Mouse (Mus musculus) B cell, adult 2 months (primary cell): Measurements from ENCODE around the gene Phf20.

Experiments used
- DNase-seq, 2 experiments: peaks; one replicate each; pipeline ENCODE4 v3.0.0; 2022

The Phf20 gene

DNA sequence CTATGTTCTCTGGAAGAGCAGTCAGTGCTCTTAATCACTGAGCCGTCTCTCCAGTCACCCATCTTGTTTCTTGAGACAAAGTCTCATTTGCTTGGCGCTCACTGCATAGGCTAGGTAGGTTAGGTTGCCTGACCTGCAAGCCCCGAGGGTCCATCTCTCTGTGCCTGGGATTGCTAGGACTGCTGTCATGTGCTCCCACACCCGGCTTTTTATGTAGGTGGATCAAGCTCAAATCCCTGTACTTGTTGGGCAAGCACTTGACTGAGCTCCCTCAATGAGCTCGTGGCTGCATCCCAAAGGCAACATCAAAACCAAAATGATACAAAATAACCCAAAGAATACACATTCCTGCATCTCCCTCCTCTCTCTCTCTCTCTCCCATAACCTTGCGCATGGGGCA, 125.3 kb downstream of the Phf20 start:
- DNase-seq, result no peak

DNA sequence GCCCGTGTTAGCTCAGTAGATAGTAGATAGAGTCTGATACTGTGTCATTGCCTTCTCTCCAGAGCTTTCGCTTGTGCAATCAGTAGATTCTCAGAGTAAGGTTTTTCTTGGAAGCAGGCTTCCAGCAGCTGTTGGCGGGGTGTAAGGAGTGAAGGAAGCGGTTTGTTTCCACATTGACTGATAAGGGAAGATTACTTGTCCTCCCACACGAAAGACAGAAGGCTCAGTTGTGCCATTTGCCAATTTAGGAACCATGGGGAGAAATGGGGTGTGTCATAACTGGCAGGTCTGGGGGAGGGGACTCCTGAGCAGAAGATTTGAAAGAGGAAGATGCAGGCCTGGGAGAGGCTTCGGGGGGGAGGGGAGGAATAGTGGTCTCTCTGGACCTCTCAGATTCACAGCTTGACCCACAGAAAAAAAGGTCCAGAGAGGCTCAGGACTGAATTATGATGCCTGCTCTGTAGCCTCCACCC, 127.9 kb downstream of the Phf20 start:
- DNase-seq, result no peak

DNA sequence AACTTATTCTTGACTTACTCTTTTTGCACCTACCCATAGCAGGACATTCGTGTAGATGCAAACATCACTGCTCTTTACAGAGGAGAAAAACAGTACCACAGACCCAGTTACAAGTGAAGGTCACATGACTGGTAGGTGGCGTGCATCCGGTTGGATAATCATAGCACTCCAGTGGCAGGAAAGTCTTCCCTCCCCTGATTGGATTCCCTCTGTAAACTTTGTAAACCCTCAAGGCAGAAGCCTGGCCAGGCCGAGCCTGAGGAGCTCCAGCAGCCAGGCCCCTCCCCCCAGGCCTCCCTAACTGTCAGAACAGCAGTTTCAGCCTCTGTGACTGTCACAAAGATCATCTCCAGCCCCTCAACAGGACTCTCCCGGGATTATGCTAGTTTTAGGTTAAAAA, 128.4 kb downstream of the Phf20 start:
- no peak for DNase-seq

DNA sequence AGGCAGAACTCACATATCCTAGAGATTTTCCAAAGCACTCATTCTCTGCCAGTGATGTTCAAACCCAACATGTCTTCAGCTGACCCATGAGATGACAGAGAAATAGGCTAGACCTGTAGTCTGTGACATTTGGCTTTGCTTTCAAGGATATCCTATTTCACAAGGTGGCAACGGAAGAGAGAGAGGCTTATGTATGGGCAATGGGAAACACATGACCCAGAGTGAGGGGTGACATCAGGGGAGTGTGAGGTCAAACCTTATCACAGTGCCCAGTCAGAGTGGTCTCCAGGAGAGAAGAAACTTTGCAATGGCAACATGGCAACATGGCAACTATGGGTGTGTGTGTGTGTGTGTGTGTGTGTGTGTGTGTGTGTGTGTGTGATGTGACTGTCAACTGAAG, 134.4 kb downstream of the Phf20 start:
- DNase-seq, result no peak

DNA sequence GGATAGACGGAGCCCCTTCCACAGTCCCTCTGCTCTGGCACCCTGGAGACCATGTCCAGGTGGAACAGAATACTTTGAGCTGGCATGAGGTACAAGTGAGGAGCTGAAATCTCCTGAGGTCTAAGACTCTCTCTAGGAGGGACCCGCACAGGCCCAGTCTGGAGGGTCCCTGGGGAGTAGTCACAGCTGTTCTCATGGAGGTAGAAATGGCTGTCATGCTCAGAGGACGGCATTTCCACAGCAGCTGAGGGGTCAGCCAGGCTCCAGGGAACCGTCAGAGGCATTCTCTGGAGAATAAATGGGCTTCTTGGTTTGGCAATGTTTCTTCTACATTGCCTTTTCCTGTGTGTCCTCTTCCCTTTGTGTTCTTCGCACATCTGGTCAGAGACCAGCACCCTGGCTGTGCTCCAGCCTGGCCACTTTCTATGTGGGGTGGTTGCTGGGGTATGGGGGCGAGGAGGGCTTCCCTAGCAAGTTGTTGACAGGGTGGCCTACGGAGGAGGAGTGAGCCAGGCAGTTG, 135.2 kb downstream of the Phf20 start:
- DNase-seq, result no peak

DNA sequence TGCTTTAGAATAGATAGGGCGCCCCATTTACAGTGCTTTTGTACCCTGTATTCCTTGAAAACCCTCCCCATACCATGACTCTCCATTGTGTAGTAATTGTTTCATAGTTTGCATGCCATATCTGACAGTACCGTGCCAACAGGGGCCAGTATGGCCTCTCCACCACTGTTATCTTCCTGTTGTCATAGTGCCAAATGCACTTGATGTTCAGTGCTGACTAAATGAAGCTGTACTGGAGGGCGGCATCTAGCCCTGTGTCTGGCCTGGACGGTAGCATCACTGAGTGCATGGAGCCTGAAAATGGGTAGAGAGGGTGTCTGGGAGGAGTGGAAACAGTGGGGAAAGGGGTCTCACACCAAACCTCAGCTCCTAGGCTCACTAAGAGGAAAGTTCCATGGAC, 143.8 kb downstream of the Phf20 start:
- no peak for DNase-seq

DNA sequence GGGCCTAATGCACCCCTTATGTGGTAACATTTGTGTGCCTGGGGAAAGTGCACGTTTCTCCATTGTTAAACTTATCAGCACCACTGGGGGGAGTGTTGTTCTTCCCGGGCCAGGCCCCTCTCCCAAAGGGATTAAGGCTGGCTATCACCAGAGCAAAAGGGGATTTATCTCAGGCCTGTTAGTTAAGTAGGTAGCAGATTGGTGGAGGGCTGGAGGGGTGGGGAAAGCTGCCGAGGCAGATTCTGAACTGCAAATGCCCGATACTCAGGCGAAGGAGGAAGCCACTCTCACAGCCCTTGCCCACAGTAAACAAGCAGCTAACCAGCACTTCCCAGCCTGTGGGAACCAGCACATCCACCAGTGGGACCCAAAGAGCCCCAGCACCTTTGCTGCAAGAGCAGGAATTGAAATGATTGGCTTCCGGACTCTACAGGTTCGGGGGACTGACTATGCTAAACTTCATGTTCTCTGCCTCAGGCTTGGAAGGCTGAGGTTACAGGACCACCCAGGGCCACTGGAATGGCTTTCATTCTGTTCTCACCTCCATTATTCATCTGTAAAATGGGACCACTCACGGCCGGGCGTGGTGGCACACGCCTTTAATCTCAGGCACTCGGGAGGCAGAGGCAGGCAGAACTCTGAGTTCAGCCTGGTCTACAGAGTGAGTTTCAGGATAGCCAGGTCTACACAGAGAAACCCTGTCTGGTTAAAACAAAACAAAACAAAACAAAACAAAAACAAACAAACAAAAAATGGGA, 148.7 kb downstream of the Phf20 start:
- no peak for DNase-seq

DNA sequence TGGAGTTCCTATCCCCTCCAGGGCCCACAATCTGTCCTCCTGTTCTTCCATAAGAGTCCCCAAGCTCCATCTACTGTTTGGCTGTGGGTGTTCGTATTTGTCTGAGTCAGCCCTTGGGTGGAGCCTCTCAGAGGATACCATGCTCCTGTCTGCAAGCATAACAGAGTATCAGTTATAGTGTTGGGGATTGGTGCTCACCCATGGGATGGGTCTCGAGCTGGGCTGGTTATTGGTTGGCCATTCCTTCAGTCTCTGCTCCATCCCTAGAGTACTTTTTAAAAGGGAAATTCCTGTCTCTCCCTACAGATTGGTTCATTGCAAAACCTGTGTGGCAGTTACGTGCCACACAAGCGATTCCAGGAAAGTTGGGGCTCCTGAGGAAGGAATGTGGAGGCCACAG, 152.5 kb downstream of the Phf20 start:
- no peak for DNase-seq

DNA sequence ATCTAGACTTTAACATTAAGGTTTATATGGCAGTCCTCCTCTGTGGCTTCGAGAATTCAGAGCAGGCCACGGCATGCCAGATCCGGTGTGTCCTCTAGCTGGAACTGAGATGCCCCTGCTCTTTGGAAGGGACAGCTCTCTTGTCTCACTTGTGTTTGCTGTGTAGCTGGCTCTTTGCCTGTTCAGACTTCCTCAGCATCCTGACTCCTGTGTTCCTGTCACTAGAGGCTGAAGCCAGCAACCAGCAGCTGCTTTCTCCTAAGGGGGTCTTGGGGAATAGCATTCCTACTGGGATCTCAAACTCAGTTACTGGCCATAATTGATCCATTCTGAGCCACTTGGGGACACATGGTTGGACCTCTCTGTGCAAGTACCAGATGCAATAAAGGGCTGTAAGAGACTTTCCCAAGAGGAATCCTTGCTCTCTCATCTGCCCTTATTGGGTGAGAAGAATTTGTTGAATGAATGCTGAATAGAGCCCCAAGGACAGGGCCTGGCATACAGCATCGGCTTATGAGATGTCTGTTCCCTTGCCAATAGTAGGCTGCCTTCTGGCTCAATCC, 153.1 kb downstream of the Phf20 start:
- DNase-seq, result no peak

DNA sequence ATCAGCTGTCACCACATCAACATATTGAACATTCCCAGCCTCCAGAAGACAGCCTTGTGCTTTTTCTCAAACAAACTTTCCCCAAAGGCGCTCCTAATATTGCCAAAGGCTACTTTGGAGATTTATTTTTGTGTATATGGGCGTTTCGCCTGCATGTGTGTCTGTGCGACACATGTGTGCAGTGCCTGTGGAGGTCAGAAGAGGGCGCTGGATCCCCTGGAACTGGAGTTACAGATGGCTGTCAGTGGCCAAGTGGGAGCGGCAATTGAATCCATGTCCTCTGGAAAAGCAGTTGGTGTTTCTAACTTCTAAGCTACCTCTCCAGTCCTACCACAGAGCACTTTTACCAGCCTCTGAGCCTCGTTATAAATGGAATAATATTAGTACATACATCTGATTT, 155.0 kb downstream of the Phf20 start:
- peak in 1 of 2 experiments; percentile 15 for DNase-seq

DNA sequence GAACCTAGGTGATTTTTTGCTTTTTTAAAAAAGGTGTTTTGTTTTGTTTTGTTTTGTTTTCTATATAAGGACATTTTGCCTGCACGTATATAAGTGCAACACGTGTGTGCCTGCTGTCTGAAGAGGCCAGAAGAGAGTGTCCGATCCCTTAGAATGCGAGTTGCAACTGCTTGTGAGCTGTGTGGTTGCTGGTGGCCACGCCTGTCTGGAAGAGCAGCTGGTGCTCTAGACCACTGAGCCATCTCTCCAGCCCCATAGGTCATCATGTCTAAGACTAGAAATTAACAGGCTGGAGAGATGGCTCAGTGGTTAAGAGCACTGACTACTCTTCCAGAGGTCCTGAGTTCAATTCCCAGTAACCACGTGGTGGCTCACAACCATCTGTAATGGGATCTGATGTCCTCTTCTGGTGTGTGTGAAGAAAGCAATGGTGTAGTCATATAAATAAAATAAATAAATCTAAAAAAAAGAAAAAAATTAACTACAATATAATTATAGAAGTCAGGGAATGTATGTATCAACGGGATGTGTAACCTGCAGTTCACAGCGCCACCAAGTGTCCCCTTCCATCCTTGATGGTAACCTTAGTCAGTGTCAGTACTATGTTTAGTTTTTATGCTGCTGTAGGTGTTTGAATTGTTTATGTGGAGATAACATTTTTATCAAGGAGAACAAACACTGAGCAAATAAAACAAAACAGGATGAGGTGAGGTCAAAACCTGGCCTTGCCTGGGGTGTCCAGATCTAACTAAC, 156.3 kb downstream of the Phf20 start:
- DNase-seq, result no peak

DNA sequence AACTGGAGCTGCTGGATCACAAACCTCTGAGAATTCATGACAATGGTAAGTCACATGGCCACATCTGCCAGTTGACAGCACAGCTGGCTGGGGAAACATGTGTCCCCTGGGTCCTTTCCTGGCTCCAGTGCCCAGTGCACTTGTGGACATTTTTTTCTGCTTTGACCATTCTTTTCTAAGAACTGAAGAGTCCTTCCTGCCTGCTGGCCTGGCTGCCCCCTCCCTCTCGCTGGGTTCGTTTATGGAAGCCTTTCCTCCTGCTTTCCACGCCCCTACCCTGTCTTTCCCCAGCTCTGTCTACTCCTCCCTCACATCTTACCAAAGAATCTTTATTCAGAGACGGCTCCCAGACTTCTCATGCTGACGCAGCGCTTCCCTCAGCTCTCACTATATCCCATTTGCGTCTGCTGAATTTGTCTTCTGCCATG, 157.0 kb downstream of the Phf20 start:
- no peak for DNase-seq

DNA sequence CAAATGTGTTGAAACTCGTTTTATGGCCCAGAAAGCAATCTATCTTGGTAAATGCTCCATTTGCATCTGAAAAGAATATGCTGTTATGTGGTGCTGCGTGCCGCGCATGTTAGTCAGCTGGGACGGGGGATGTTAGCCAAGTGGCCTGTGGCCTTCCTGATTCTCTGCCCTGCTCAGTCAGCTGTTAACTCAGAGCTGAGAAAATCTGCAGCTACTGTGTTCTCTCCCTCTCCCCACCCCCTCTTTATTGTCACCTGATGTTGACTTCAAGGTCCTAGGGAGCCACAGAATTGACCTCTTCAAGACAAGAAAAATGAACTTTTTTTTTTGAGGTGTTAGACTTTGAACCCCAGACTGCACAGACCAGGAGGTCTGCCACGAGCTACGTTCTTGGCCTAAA, 159.8 kb downstream of the Phf20 start:
- DNase-seq, result peak in 1 of 2 experiments; percentile 10
